Mouse (Mus musculus) megakaryocyte, embryonic 14.5 days (primary cell): ENCODE data around the gene Stard13. TPM values are rescaled to one million over a fixed set of nuclear protein-coding genes. Genes with fewer than 3 reads are reported as not detected.

ENCODE experiments used
- H3K27me3 ChIP-seq: replicated peaks from 2 replicates; pipeline ENCODE3; 2012; ENCODE audit warnings: inconsistent platforms
- H3K36me3 ChIP-seq: replicated peaks from 2 replicates; pipeline ENCODE3; 2012; ENCODE audit warnings: low read length, inconsistent platforms, mixed read lengths
- H3K4me1 ChIP-seq: 2 replicates; pipeline ENCODE4 v1.6.1; 2012; ENCODE audit warnings: inconsistent platforms
- H3K4me3 ChIP-seq: replicated peaks from 2 replicates; pipeline ENCODE3; 2012; ENCODE audit warnings: moderate library complexity, mild to moderate bottlenecking, inconsistent platforms
- H3K9me3 ChIP-seq: 2 replicates; pipeline ENCODE4 v1.6.1; 2012; ENCODE audit warnings: inconsistent platforms
- FLI1 ChIP-seq: IDR thresholded peaks from 2 replicates; pipeline ENCODE4 v1.6.1; 2012; ENCODE audit warnings: low read length, inconsistent platforms, mixed read lengths
- GATA1 ChIP-seq: IDR thresholded peaks from 3 replicates; pipeline ENCODE4 v1.6.1; 2012; ENCODE audit warnings: mixed read lengths, low read length, inconsistent platforms, borderline replicate concordance
- polyA plus RNA-seq: library from polyadenylated mRNA; stranded (reverse); fragments of >175 nt; gene quantifications from 2 replicates; pipeline ENCODE4 v1.2.3, GENCODE M21; 2012; ENCODE audit warnings: low replicate concordance; ENCODE audit not compliant: insufficient read depth

Gene Stard13
- polyA plus RNA-seq, result 0.04 TPM in 1 of 2 replicates, not detected in the other

DNA sequence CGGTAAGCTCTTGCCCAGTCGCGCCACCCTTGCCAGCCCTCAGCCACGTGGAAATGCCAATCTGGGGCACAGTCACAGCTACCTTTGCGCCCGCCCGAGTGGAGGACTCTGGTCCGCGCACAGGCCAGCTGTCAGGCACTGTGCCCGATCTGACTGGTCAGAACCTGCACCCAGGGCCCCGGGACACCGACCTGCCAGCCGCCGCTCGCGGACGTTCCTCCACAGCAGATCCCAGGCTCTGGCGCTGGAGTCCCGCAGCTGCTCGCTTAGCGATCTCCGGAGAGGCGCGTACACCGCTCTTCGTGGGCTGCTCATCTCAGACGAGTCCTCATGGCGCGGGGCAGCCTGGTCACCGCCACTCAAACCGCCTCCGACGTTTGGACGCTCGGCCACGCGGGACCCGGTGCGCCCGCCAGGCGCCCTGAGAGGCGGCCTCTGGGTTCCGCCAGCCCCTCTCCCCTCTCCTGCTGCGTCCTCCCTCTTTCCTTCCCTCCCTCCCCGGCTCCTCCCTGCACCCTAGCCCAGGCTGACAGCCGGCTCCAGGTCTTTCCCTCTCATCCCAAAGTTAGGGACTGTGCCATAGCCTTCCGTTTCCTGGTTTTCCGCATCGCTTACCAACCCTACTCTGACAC is at the start of gene Stard13:
Gene Stard13 (minus strand): TSS at position 437 of the 632 bp plus-strand sequence.
- TF ChIP-seq GATA1 (no peak), FLI1 (no peak)
- peaks cover 24% of the 10 kb centered on the region for H3K27me3 ChIP-seq
- H3K36me3 ChIP-seq, result no peaks in the 10 kb centered on the region
- peak within 1 kb of the TSS; percentile 87 for H3K4me3 ChIP-seq
- H3K9me3 ChIP-seq, result peaks cover 10% of the 10 kb centered on the region
- H3K4me1 ChIP-seq, result peaks cover 8% of the 10 kb centered on the region; the same call in 1 of the 2 replicates

DNA sequence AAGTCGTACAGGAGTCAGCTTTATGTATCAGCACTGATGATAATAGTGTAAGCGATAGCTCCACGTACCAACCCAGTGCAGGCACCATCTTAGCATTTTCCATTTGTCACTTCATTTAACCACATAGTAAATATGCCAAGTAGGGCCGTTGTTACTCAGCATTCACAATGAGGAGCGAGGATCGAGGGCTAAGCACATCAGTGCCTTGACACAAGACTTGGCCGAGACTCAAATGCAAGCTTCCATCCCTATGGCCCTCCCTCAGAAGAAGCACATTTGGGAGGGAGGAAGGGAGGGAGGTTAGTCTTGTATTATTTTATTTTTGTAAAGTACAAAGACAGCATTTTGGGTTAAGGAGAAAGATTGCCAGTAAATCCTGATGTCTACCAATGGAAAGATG is 45.9 kb upstream of the Stard13 start:
- Histone ChIP-seq H3K9me3 (0 out of 2 replicates have a peak, but pooled peaks cover 4% of the 10 kb centered on the region), H3K36me3 (no peaks in the 10 kb centered on the region), H3K4me3 (no peak overlapping the region), H3K4me1 (no peaks in the 10 kb centered on the region), H3K27me3 (no peaks in the 10 kb centered on the region)
- TF ChIP-seq FLI1, result no peak

GRCm38 (mm10) chr5:151277927-151278326 is 44.3 kb upstream of the Stard13 start:
- no peaks in the 10 kb centered on the region for H3K27me3 ChIP-seq
- TF ChIP-seq FLI1 (no peak), GATA1 (no peak)
- H3K4me1 ChIP-seq, result no peaks in the 10 kb centered on the region
- H3K4me3 ChIP-seq, result no peak overlapping the region
- H3K36me3 ChIP-seq, result no peaks in the 10 kb centered on the region
- 0 out of 2 replicates have a peak, but pooled peaks cover 4% of the 10 kb centered on the region for H3K9me3 ChIP-seq

DNA sequence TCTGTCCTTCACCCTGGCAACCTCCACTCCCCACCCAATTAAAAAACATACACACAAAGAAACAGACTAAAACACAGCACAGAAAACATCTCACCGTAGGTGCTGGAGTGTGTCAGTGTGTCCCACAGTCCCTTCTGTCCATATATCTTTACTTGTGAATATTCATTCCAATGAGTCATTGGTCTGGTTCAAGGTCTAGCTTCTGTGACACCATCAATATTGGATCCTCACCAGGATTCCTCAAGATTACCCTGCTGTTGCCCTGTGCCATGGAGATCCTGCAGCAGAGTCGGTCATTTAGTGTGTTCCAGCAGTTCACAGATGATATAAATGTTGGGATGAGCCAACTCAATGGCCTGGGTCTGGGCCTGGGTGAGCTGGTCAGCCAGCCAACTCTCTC is 42.4 kb upstream of the Stard13 start:
- 0 out of 2 replicates have a peak, but pooled peaks cover 4% of the 10 kb centered on the region for H3K9me3 ChIP-seq

GRCm38 (mm10) chr5:151274265-151274664 is 40.6 kb upstream of the Stard13 start:
- Histone ChIP-seq H3K4me3 (no peak overlapping the region), H3K9me3 (0 out of 2 replicates have a peak, but pooled peaks cover 4% of the 10 kb centered on the region), H3K27me3 (no peaks in the 10 kb centered on the region), H3K36me3 (no peaks in the 10 kb centered on the region), H3K4me1 (no peaks in the 10 kb centered on the region)
- TF ChIP-seq FLI1, result no peak
- no peak for TF ChIP-seq GATA1

More for the DNA sequence above, 42.4 kb upstream of the Stard13 start:
- no peak overlapping the region for H3K4me3 ChIP-seq
- H3K36me3 ChIP-seq, result no peaks in the 10 kb centered on the region
- no peaks in the 10 kb centered on the region for H3K27me3 ChIP-seq
- TF ChIP-seq FLI1 (no peak), GATA1 (no peak)
- H3K4me1 ChIP-seq, result no peaks in the 10 kb centered on the region

GRCm38 (mm10) chr5:151270815-151271214 is 37.2 kb upstream of the Stard13 start:
- Histone ChIP-seq H3K36me3 (no peaks in the 10 kb centered on the region), H3K4me3 (no peak overlapping the region), H3K4me1 (no peaks in the 10 kb centered on the region), H3K9me3 (no peaks in the 10 kb centered on the region), H3K27me3 (no peaks in the 10 kb centered on the region)
- no peak for TF ChIP-seq FLI1
- TF ChIP-seq GATA1, result no peak

GRCm38 (mm10) chr5:151266896-151267634 is 33.4 kb upstream of the Stard13 start:
- 0 out of 2 replicates have a peak, but pooled peaks cover 3% of the 10 kb centered on the region for H3K9me3 ChIP-seq
- TF ChIP-seq GATA1, result no peak
- TF ChIP-seq FLI1, result no peak
- no peaks in the 10 kb centered on the region for H3K4me1 ChIP-seq
- H3K27me3 ChIP-seq, result no peaks in the 10 kb centered on the region
- H3K4me3 ChIP-seq, result no peak overlapping the region
- no peaks in the 10 kb centered on the region for H3K36me3 ChIP-seq

DNA sequence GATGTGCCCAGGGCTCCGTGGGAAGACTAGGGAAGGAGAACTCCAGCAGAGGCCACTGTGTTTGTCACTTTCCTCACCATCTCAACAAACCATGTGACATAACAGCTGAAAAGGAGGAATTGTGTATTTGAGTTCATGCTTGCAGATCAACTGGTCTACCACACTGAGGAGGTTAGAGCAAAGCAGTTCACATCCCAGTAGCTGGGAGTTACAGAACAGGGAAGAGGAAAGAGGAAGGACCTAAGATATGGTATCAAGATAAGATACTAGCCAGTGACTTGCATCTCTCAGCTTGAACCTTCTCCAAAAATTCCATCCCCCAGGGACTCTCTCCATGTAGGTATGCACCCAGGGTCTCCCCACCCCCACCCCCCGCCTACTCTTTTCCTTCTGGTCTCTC is 27.9 kb upstream of the Stard13 start:
- H3K27me3 ChIP-seq, result no peaks in the 10 kb centered on the region
- no peaks in the 10 kb centered on the region for H3K36me3 ChIP-seq
- H3K9me3 ChIP-seq, result 0 out of 2 replicates have a peak, but pooled peaks cover 3% of the 10 kb centered on the region
- TF ChIP-seq FLI1, result no peak
- TF ChIP-seq GATA1, result no peak
- H3K4me1 ChIP-seq, result no peaks in the 10 kb centered on the region
- H3K4me3 ChIP-seq, result no peak overlapping the region

GRCm38 (mm10) chr5:151252213-151252612 is 18.6 kb upstream of the Stard13 start:
- H3K27me3 ChIP-seq, result no peaks in the 10 kb centered on the region
- no peak overlapping the region for H3K4me3 ChIP-seq
- peaks cover 7% of the 10 kb centered on the region for H3K4me1 ChIP-seq
- no peak for TF ChIP-seq FLI1
- no peak for TF ChIP-seq GATA1
- no peaks in the 10 kb centered on the region; the same call in 1 of the 2 replicates for H3K9me3 ChIP-seq
- H3K36me3 ChIP-seq, result no peaks in the 10 kb centered on the region

DNA sequence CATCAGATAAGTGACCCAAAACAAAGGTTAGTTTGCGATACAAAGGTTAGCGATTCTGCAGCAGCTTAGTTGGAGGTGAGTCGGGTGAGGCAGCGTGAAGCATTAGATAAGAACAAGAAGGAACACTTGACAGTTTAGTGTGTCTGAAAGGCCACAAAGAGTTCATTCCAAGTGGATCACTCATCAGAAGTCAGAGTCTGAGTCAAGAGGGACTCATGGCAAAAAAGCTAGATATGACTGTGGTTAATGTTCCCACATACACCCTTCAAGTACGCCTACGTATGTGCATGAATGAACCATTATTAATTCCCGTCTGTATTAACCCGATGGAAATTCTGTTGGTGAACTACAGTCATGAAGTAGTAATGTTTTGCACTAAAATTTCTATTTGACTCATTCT is 18.0 kb upstream of the Stard13 start:
- Histone ChIP-seq H3K9me3 (no peaks in the 10 kb centered on the region; the same call in 1 of the 2 replicates), H3K36me3 (no peaks in the 10 kb centered on the region), H3K27me3 (no peaks in the 10 kb centered on the region), H3K4me3 (no peak overlapping the region), H3K4me1 (peaks cover 13% of the 10 kb centered on the region)
- TF ChIP-seq GATA1 (no peak), FLI1 (no peak)
